Mouse (Mus musculus): ENCODE data around the gene Hist1h2bc. TPM values are rescaled to one million over a fixed set of nuclear protein-coding genes. Genes with fewer than 3 reads are reported as not detected.
A peak's percentile ranks its signal among the peaks of the same experiment; 100 is the strongest.
"Not testable (repeated sequence)": the region's sequence is repeated elsewhere in the genome, so short reads cannot be mapped to it uniquely, and the experiment has no call there.

The Hist1h2bc gene
- 27.2 and 35.5 TPM in 2 replicates for polyA plus RNA-seq (2015; fragmentation: Nextera tagmentation; extraction: Ambion mirVana)

GRCm38 (mm10) chr13:23683755-23684281 is at the start of gene Hist1h2bc, which contains the start of gene Hist1h2ac:
Gene Hist1h2bc, plus strand, starts transcription at chr13:23684199.
Gene Hist1h2ac, minus strand, starts transcription at chr13:23683948.
- 0% methylated on average over 26 of the region's 32 CpGs for WGBS

GRCm38 (mm10) chr13:23659636-23660366 is 24.2 kb upstream of the Hist1h2bc start:
- Histone ChIP-seq H3K36me3 (ENCODE audit: control insufficient read depth, insufficient read depth) (no peaks in the 10 kb centered on the region), H3K4me1 (replicated peaks; ENCODE audit: control insufficient read depth, insufficient read depth, low read length) (no peaks in the 10 kb centered on the region), H3K9ac (replicated peaks; ENCODE audit: low read depth, low read length) (no peak overlapping the region), H3K27me3 (replicated peaks; ENCODE audit: control insufficient read depth, insufficient read depth, low read length) (no peaks in the 10 kb centered on the region), H3K27ac (ENCODE audit: low read length) (no peak overlapping the region), H3K4me2 (ENCODE audit: low read length) (no peak overlapping the region), H3K4me3 (replicated peaks; ENCODE audit: low read length) (no peak overlapping the region), H3K9me3 (ENCODE audit: control insufficient read depth, low read length) (no peaks in the 10 kb centered on the region)
- WGBS = 58% methylated on average over 6 of the region's 6 CpGs
- ATAC-seq = no peak

More at GRCm38 (mm10) chr13:23683755-23684281, at the start of gene Hist1h2bc, which contains the start of gene Hist1h2ac:
- Histone ChIP-seq H3K36me3 (ENCODE audit: control insufficient read depth, insufficient read depth) (no peaks in the 10 kb centered on the region), H3K4me3 (replicated peaks; ENCODE audit: low read length) (peak within 1 kb of the TSS; percentile 60), H3K9ac (replicated peaks; ENCODE audit: low read depth, low read length) (peak within 1 kb of the TSS; percentile 70), H3K9me3 (ENCODE audit: control insufficient read depth, low read length) (no peaks in the 10 kb centered on the region), H3K27ac (ENCODE audit: low read length) (peak within 1 kb of the TSS; percentile 97), H3K27me3 (replicated peaks; ENCODE audit: control insufficient read depth, insufficient read depth, low read length) (no peaks in the 10 kb centered on the region), H3K4me1 (replicated peaks; ENCODE audit: control insufficient read depth, insufficient read depth, low read length) (peaks cover 19% of the 10 kb centered on the region), H3K4me2 (ENCODE audit: low read length) (peak within 1 kb of the TSS; percentile 88)
- peak; percentile 99 for ATAC-seq

GRCm38 (mm10) chr13:23662536-23662935 is 21.5 kb upstream of the Hist1h2bc start:
- WGBS = 74% methylated on average over 3 of the region's 3 CpGs
- Histone ChIP-seq H3K4me3 (replicated peaks; ENCODE audit: low read length) (no peak overlapping the region), H3K9ac (replicated peaks; ENCODE audit: low read depth, low read length) (no peak overlapping the region), H3K9me3 (ENCODE audit: control insufficient read depth, low read length) (no peaks in the 10 kb centered on the region), H3K36me3 (ENCODE audit: control insufficient read depth, insufficient read depth) (no peaks in the 10 kb centered on the region), H3K4me1 (replicated peaks; ENCODE audit: control insufficient read depth, insufficient read depth, low read length) (no peaks in the 10 kb centered on the region), H3K4me2 (ENCODE audit: low read length) (no peak overlapping the region), H3K27ac (ENCODE audit: low read length) (no peak overlapping the region), H3K27me3 (replicated peaks; ENCODE audit: control insufficient read depth, insufficient read depth, low read length) (no peaks in the 10 kb centered on the region)
- no peak for ATAC-seq

- H3K9me3 ChIP-seq (ENCODE audit: control insufficient read depth, low read length) = no peaks in the 10 kb centered on the region
- no peaks in the 10 kb centered on the region for H3K27me3 ChIP-seq (replicated peaks; ENCODE audit: control insufficient read depth, insufficient read depth, low read length)
- no peaks in the 10 kb centered on the region for H3K36me3 ChIP-seq (ENCODE audit: control insufficient read depth, insufficient read depth)
- no peak overlapping the region for H3K27ac ChIP-seq (ENCODE audit: low read length)
- peaks cover 19% of the 10 kb centered on the region for H3K4me1 ChIP-seq (replicated peaks; ENCODE audit: control insufficient read depth, insufficient read depth, low read length)
- no peak for ATAC-seq
- no peak overlapping the region for H3K4me3 ChIP-seq (replicated peaks; ENCODE audit: low read length)
- 89% methylated on average over 6 of the region's 6 CpGs for WGBS
- H3K4me2 ChIP-seq (ENCODE audit: low read length) = no peak overlapping the region
- no peak overlapping the region for H3K9ac ChIP-seq (replicated peaks; ENCODE audit: low read depth, low read length)
Measured at GRCm38 (mm10) chr13:23681990-23682582, 1.9 kb upstream of the Hist1h2bc start.

- peaks cover 19% of the 10 kb centered on the region for H3K4me1 ChIP-seq (replicated peaks; ENCODE audit: control insufficient read depth, insufficient read depth, low read length)
- peak overlapping the region; percentile 57; the same call in 1 of the 2 replicates for H3K9ac ChIP-seq (replicated peaks; ENCODE audit: low read depth, low read length)
- H3K4me3 ChIP-seq (replicated peaks; ENCODE audit: low read length) = peak overlapping the region; percentile 46
- WGBS = 65% methylated on average over 1 of the region's 1 CpGs
- H3K27ac ChIP-seq (ENCODE audit: low read length) = peak overlapping the region; percentile 60
- H3K9me3 ChIP-seq (ENCODE audit: control insufficient read depth, low read length) = no peaks in the 10 kb centered on the region
- no peaks in the 10 kb centered on the region for H3K27me3 ChIP-seq (replicated peaks; ENCODE audit: control insufficient read depth, insufficient read depth, low read length)
- no peak for ATAC-seq
- H3K4me2 ChIP-seq (ENCODE audit: low read length) = peak overlapping the region; percentile 63
- H3K36me3 ChIP-seq (ENCODE audit: control insufficient read depth, insufficient read depth) = no peaks in the 10 kb centered on the region
Measured at GRCm38 (mm10) chr13:23682623-23682946, 1.4 kb upstream of the Hist1h2bc start.

- Histone ChIP-seq H3K9ac (replicated peaks; ENCODE audit: low read depth, low read length) (peak overlapping the region; percentile 57), H3K4me3 (replicated peaks; ENCODE audit: low read length) (peak overlapping the region; percentile 46), H3K27ac (ENCODE audit: low read length) (peak overlapping the region; percentile 88), H3K4me1 (replicated peaks; ENCODE audit: control insufficient read depth, insufficient read depth, low read length) (peaks cover 19% of the 10 kb centered on the region), H3K4me2 (ENCODE audit: low read length) (peak overlapping the region; percentile 63)
- peak; percentile 26 for ATAC-seq
- not testable (repeated sequence) for H3K27me3 ChIP-seq (replicated peaks; ENCODE audit: control insufficient read depth, insufficient read depth, low read length); H3K36me3 ChIP-seq (ENCODE audit: control insufficient read depth, insufficient read depth); H3K9me3 ChIP-seq (ENCODE audit: control insufficient read depth, low read length)
- WGBS = 14% methylated on average over 10 of the region's 30 CpGs
Measured at GRCm38 (mm10) chr13:23682947-23683754, 848 bp upstream of the Hist1h2bc start.

GRCm38 (mm10) chr13:23684295-23684945 is 421 bp downstream of the Hist1h2bc start:
- not testable (repeated sequence) for H3K27me3 ChIP-seq (replicated peaks; ENCODE audit: control insufficient read depth, insufficient read depth, low read length)

GRCm38 (mm10) chr13:23685121-23685861 is 1.3 kb downstream of the Hist1h2bc start:
- H3K36me3 ChIP-seq (ENCODE audit: control insufficient read depth, insufficient read depth) = no peaks in the 10 kb centered on the region
- H3K9me3 ChIP-seq (ENCODE audit: control insufficient read depth, low read length) = no peaks in the 10 kb centered on the region
- 2% methylated on average over 15 of the region's 15 CpGs for WGBS
- peak overlapping the region; percentile 70 for H3K9ac ChIP-seq (replicated peaks; ENCODE audit: low read depth, low read length)
- H3K27me3 ChIP-seq (replicated peaks; ENCODE audit: control insufficient read depth, insufficient read depth, low read length) = no peaks in the 10 kb centered on the region
- peaks cover 19% of the 10 kb centered on the region for H3K4me1 ChIP-seq (replicated peaks; ENCODE audit: control insufficient read depth, insufficient read depth, low read length)
- H3K4me2 ChIP-seq (ENCODE audit: low read length) = peak overlapping the region; percentile 88
- peak overlapping the region; percentile 97 for H3K27ac ChIP-seq (ENCODE audit: low read length)
- ATAC-seq = no peak
- peak overlapping the region; percentile 60 for H3K4me3 ChIP-seq (replicated peaks; ENCODE audit: low read length)

More at GRCm38 (mm10) chr13:23684295-23684945, 421 bp downstream of the Hist1h2bc start:
- H3K9me3 ChIP-seq (ENCODE audit: control insufficient read depth, low read length); H3K36me3 ChIP-seq (ENCODE audit: control insufficient read depth, insufficient read depth): not testable (repeated sequence)
- peak overlapping the region; percentile 97 for H3K27ac ChIP-seq (ENCODE audit: low read length)
- H3K4me1 ChIP-seq (replicated peaks; ENCODE audit: control insufficient read depth, insufficient read depth, low read length) = peaks cover 19% of the 10 kb centered on the region
- ATAC-seq = peak; percentile 17
- H3K4me2 ChIP-seq (ENCODE audit: low read length) = peak overlapping the region; percentile 88
- peak overlapping the region; percentile 60 for H3K4me3 ChIP-seq (replicated peaks; ENCODE audit: low read length)
- 0% methylated on average over 13 of the region's 37 CpGs for WGBS
- peak overlapping the region; percentile 70 for H3K9ac ChIP-seq (replicated peaks; ENCODE audit: low read depth, low read length)
